Mouse (Mus musculus): Measurements from ENCODE around the gene Wdr41. TPM values are rescaled to one million over a fixed set of nuclear protein-coding genes. Genes with fewer than 3 reads are reported as not detected.

The Wdr41 gene
- polyA plus RNA-seq, 1 experiment from 2014 or later = 7.4 TPM

DNA sequence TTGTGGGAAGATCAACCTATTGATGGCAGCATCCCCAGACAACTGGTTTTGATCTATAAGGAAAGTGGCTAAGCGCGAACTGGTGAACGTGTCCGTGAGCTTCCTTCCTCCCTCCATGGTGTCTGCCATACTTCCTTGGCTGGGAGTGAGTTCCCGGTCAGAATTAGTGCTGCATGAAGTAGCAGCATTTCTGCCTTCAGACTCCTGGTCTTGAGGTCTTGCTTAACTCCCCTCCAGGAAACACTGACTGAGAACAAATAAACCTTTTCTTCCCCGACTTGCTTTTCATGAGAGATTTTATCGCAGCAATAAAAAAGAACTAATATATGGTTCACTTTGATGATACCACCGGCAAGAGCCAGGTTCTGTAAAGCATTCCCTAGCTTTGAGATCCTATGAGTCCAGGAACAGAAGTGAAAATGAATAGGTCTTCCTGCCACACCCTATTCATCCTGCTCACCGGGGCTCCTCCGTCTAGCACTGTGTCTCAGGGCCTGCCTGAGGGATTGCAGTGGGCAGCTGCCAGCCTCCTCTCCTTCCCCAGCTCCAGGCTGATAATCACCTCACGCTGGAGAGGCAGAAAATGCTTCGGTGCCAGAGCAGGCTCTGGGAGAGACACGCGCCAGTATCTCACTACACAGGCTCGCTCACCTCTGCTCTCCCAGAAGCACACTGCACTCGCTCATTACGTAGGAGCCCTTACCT, 56.1 kb downstream of the Wdr41 start:
- Histone ChIP-seq H3K9ac (replicated peaks) (no peak overlapping the region), H3K4me2 (ENCODE audit: low read depth, low read length) (0 out of 2 replicates have a peak overlapping the region, but pooled peaks have one; percentile 3)

DNA sequence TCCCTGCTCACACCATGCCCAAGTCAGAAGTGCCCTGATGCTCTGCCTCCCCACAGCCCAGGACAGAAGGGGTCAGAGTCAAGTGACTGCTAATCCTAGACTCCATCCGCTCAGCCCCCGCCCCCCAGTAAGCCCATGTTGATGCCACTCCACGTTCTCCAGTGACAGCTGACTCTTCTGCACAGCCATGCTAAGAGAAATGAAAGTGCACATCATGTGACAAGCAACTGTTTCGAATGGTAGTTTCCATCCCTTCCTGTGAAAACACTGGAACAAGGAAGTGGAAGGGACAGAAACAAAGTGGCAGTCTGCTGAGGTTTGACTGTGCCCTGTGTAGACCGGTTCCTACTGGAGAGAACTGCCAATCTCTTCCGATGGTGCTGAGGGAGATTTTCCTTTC, 56.8 kb downstream of the Wdr41 start:
- no peak for DNase-seq
- ATAC-seq = peak; percentile 45
- H3K4me2 ChIP-seq (ENCODE audit: low read depth, low read length) = no peak overlapping the region
- H3K4me1 ChIP-seq (ENCODE audit: insufficient read depth) = no peaks in the 10 kb centered on the region
- TF ChIP-seq EP300 (IDR thresholded peaks at IDR 0.05; ENCODE audit: low read depth) (no peak), CTCF (IDR thresholded peaks at IDR 0.05; ENCODE audit: low read depth) (no peak)
- H3K4me3 ChIP-seq (ENCODE audit: low read depth, low read length) = no peak overlapping the region
- no peaks in the 10 kb centered on the region for H3K27me3 ChIP-seq (ENCODE audit: insufficient read depth, low read length)
- H3K9me3 ChIP-seq (ENCODE audit: low read length) = no peaks in the 10 kb centered on the region
- 70% methylated on average over 6 of the region's 6 CpGs for WGBS (ENCODE audit: insufficient replicate concordance)
- H3K9ac ChIP-seq (replicated peaks) = no peak overlapping the region
- H3K27ac ChIP-seq (ENCODE audit: low read depth) = no peak overlapping the region; the same call in 1 of the 2 replicates
- no peaks in the 10 kb centered on the region for H3K36me3 ChIP-seq (replicated peaks; ENCODE audit: insufficient read depth, low read length)

More for the DNA sequence above, 56.1 kb downstream of the Wdr41 start:
- H3K9me3 ChIP-seq (ENCODE audit: low read length) = no peaks in the 10 kb centered on the region
- DNase-seq (no peak), ATAC-seq (no peak)
- no peak overlapping the region for H3K4me3 ChIP-seq (ENCODE audit: low read depth, low read length)
- WGBS (ENCODE audit: insufficient replicate concordance) = 74% methylated on average over 17 of the region's 17 CpGs
- H3K4me1 ChIP-seq (ENCODE audit: insufficient read depth) = no peaks in the 10 kb centered on the region
- H3K27ac ChIP-seq (ENCODE audit: low read depth) = no peak overlapping the region; the same call in 1 of the 2 replicates
- no peaks in the 10 kb centered on the region for H3K36me3 ChIP-seq (replicated peaks; ENCODE audit: insufficient read depth, low read length)
- no peaks in the 10 kb centered on the region for H3K27me3 ChIP-seq (ENCODE audit: insufficient read depth, low read length)
- TF ChIP-seq CTCF (IDR thresholded peaks at IDR 0.05; ENCODE audit: low read depth) = no peak
- TF ChIP-seq EP300 (IDR thresholded peaks at IDR 0.05; ENCODE audit: low read depth) = no peak

- no peak overlapping the region for H3K9ac ChIP-seq (replicated peaks)
- no peak overlapping the region for H3K4me3 ChIP-seq (ENCODE audit: low read depth, low read length)
- H3K9me3 ChIP-seq (ENCODE audit: low read length) = no peaks in the 10 kb centered on the region
- H3K36me3 ChIP-seq (replicated peaks; ENCODE audit: insufficient read depth, low read length) = no peaks in the 10 kb centered on the region
- TF ChIP-seq EP300 (IDR thresholded peaks at IDR 0.05; ENCODE audit: low read depth) (no peak), CTCF (IDR thresholded peaks at IDR 0.05; ENCODE audit: low read depth) (no peak)
- no peak overlapping the region for H3K4me2 ChIP-seq (ENCODE audit: low read depth, low read length)
- H3K4me1 ChIP-seq (ENCODE audit: insufficient read depth) = no peaks in the 10 kb centered on the region
- 54% methylated on average over 9 of the region's 9 CpGs for WGBS (ENCODE audit: insufficient replicate concordance)
- H3K27ac ChIP-seq (ENCODE audit: low read depth) = no peak overlapping the region
- no peaks in the 10 kb centered on the region for H3K27me3 ChIP-seq (ENCODE audit: insufficient read depth, low read length)
- ATAC-seq (no peak), DNase-seq (no peak)
Observed at GRCm38 (mm10) chr13:95034094-95034493, 58.0 kb downstream of the Wdr41 start.

- Histone ChIP-seq H3K9ac (replicated peaks) (no peak overlapping the region), H3K4me3 (ENCODE audit: low read depth, low read length) (no peak overlapping the region), H3K36me3 (replicated peaks; ENCODE audit: insufficient read depth, low read length) (no peaks in the 10 kb centered on the region), H3K27ac (ENCODE audit: low read depth) (no peak overlapping the region), H3K4me2 (ENCODE audit: low read depth, low read length) (no peak overlapping the region), H3K27me3 (ENCODE audit: insufficient read depth, low read length) (no peaks in the 10 kb centered on the region), H3K4me1 (ENCODE audit: insufficient read depth) (no peaks in the 10 kb centered on the region), H3K9me3 (ENCODE audit: low read length) (no peaks in the 10 kb centered on the region)
- no peak for TF ChIP-seq CTCF (IDR thresholded peaks at IDR 0.05; ENCODE audit: low read depth)
- TF ChIP-seq EP300 (IDR thresholded peaks at IDR 0.05; ENCODE audit: low read depth) = no peak
- WGBS (ENCODE audit: insufficient replicate concordance) = 76% methylated on average over 2 of the region's 2 CpGs
- DNase-seq (no peak), ATAC-seq (no peak)
Observed at GRCm38 (mm10) chr13:95034715-95035114, 58.6 kb downstream of the Wdr41 start.

GRCm38 (mm10) chr13:95038200-95038599, 62.1 kb downstream of the Wdr41 start:
- no peaks in the 10 kb centered on the region for H3K36me3 ChIP-seq (replicated peaks; ENCODE audit: insufficient read depth, low read length)
- WGBS (ENCODE audit: insufficient replicate concordance) = 45% methylated on average over 4 of the region's 4 CpGs
- no peak for DNase-seq
- H3K4me2 ChIP-seq (ENCODE audit: low read depth, low read length) = no peak overlapping the region
- H3K4me1 ChIP-seq (ENCODE audit: insufficient read depth) = no peaks in the 10 kb centered on the region
- H3K9me3 ChIP-seq (ENCODE audit: low read length) = no peaks in the 10 kb centered on the region
- H3K27ac ChIP-seq (ENCODE audit: low read depth) = no peak overlapping the region
- no peaks in the 10 kb centered on the region for H3K27me3 ChIP-seq (ENCODE audit: insufficient read depth, low read length)
- H3K9ac ChIP-seq (replicated peaks) = no peak overlapping the region
- TF ChIP-seq EP300 (IDR thresholded peaks at IDR 0.05; ENCODE audit: low read depth) (no peak), CTCF (IDR thresholded peaks at IDR 0.05; ENCODE audit: low read depth) (no peak)
- no peak overlapping the region for H3K4me3 ChIP-seq (ENCODE audit: low read depth, low read length)
- no peak for ATAC-seq

- H3K4me3 ChIP-seq (ENCODE audit: low read depth, low read length) = no peak overlapping the region
- DNase-seq (no peak), ATAC-seq (no peak)
- WGBS (ENCODE audit: insufficient replicate concordance) = 77% methylated on average over 9 of the region's 9 CpGs
- H3K36me3 ChIP-seq (replicated peaks; ENCODE audit: insufficient read depth, low read length) = no peaks in the 10 kb centered on the region
- no peaks in the 10 kb centered on the region for H3K4me1 ChIP-seq (ENCODE audit: insufficient read depth)
- TF ChIP-seq CTCF (IDR thresholded peaks at IDR 0.05; ENCODE audit: low read depth) (no peak), EP300 (IDR thresholded peaks at IDR 0.05; ENCODE audit: low read depth) (no peak)
- H3K9me3 ChIP-seq (ENCODE audit: low read length) = no peaks in the 10 kb centered on the region
- no peak overlapping the region for H3K9ac ChIP-seq (replicated peaks)
- H3K27ac ChIP-seq (ENCODE audit: low read depth) = no peak overlapping the region
- H3K27me3 ChIP-seq (ENCODE audit: insufficient read depth, low read length) = no peaks in the 10 kb centered on the region
- no peak overlapping the region for H3K4me2 ChIP-seq (ENCODE audit: low read depth, low read length)
Observed at GRCm38 (mm10) chr13:95040140-95040738, 64.1 kb downstream of the Wdr41 start.

All from liver, postnatal 0 days (tissue).